Mouse (Mus musculus) midbrain, embryonic 14.5 days (tissue): Measurements from ENCODE around the gene Ptprm. TPM values are rescaled to one million over a fixed set of nuclear protein-coding genes. Genes with fewer than 3 reads are reported as not detected.

Experiments used
- ATAC-seq: fragments of 200-750 bp; cut with Nextera tagmentation; 2 replicates; pipeline ENCODE4 v1.8.0; 2017; ENCODE audit warnings: moderate number of reproducible peaks, moderate library complexity; ENCODE audit not compliant: low FRiP score, low TSS enrichment
- DNase-seq: peaks from one replicate; pipeline ENCODE4 v3.0.0-alpha.2; 2015
- H3K27ac ChIP-seq: fragments of 300-500 bp; sonication (generic); replicated peaks from 2 replicates; pipeline ENCODE4 v1.5.1; 2014; ENCODE audit warnings: mild to moderate bottlenecking, low read depth, low read length, moderate library complexity
- H3K27me3 ChIP-seq: fragments of 300-500 bp; sonication (generic); 2 replicates; pipeline ENCODE4 v1.6.1; 2014; ENCODE audit warnings: low read length, control low read depth, mixed read lengths; ENCODE audit not compliant: control insufficient read depth, insufficient read depth
- H3K36me3 ChIP-seq: fragments of 300-500 bp; sonication (generic); 2 replicates; pipeline ENCODE4 v1.6.1; 2014; ENCODE audit warnings: low read length, control low read depth; ENCODE audit not compliant: control insufficient read depth, insufficient read depth
- H3K4me1 ChIP-seq: fragments of 300-500 bp; sonication (generic); 2 replicates; pipeline ENCODE4 v1.6.1; 2014; ENCODE audit warnings: mild to moderate bottlenecking, antibody characterized with exemption, low read length, control low read depth; ENCODE audit not compliant: control insufficient read depth, insufficient read depth
- H3K4me2 ChIP-seq: fragments of 300-500 bp; sonication (generic); 2 replicates; pipeline ENCODE4 v1.6.1; 2014; ENCODE audit warnings: mild to moderate bottlenecking, low read length, moderate library complexity
- H3K4me3 ChIP-seq: fragments of 300-500 bp; sonication (generic); replicated peaks from 2 replicates; pipeline ENCODE4 v1.5.1; 2014; ENCODE audit warnings: low read depth, low read length
- H3K9ac ChIP-seq: fragments of 300-500 bp; sonication (generic); replicated peaks from 2 replicates; pipeline ENCODE4 v1.6.1; 2014; ENCODE audit warnings: mild to moderate bottlenecking, low read length, moderate library complexity
- H3K9me3 ChIP-seq: fragments of 300-500 bp; sonication (generic); 2 replicates; pipeline ENCODE4 v1.6.1; 2016; ENCODE audit warnings: low read length, control low read depth, mixed read lengths; ENCODE audit not compliant: control insufficient read depth
- WGBS: fragments of 180-500 bp; shearing (Covaris S2); extraction: QIAGEN DNeasy Blood & Tissue Kit; methylation state at CpG from one replicate; pipeline ENCODE4 v1.1.7; 2014; 5-methylcytosine and 5-hydroxymethylcytosine counted together
- polyA plus RNA-seq: library from polyadenylated mRNA; unstranded; fragments of >200 nt; fragmentation: Nextera tagmentation; extraction: Ambion mirVana; gene quantifications from 2 replicates; pipeline ENCODE4 v1.2.1, GENCODE M21; 2014

Gene Ptprm
- polyA plus RNA-seq, 1 experiment from 2014 or later, result 22.8 TPM

GRCm38 (mm10) chr17:66785586-66785985 is 568.7 kb downstream of the Ptprm start:
- H3K9me3 ChIP-seq, result no peaks in the 10 kb centered on the region
- H3K4me2 ChIP-seq, result no peak overlapping the region
- H3K27ac ChIP-seq, result 0 out of 2 replicates have a peak overlapping the region, but pooled peaks have one; percentile 26
- no peaks in the 10 kb centered on the region for H3K36me3 ChIP-seq
- H3K27me3 ChIP-seq, result no peaks in the 10 kb centered on the region
- H3K9ac ChIP-seq, result no peak overlapping the region
- H3K4me3 ChIP-seq, result no peak overlapping the region
- no peak for ATAC-seq
- 87% methylated on average over 11 of the region's 11 CpGs for WGBS
- no peak for DNase-seq
- peaks cover 7% of the 10 kb centered on the region for H3K4me1 ChIP-seq

- Histone ChIP-seq H3K27me3 (no peaks in the 10 kb centered on the region), H3K9me3 (no peaks in the 10 kb centered on the region), H3K27ac (no peak overlapping the region), H3K4me1 (peaks cover 7% of the 10 kb centered on the region), H3K9ac (no peak overlapping the region), H3K4me3 (no peak overlapping the region), H3K4me2 (no peak overlapping the region), H3K36me3 (no peaks in the 10 kb centered on the region)
- no peak for DNase-seq
- no peak for ATAC-seq
- 79% methylated on average over 4 of the region's 4 CpGs for WGBS
Observed at GRCm38 (mm10) chr17:66783601-66784000, 570.7 kb downstream of the Ptprm start.

GRCm38 (mm10) chr17:66783075-66783492 is 571.2 kb downstream of the Ptprm start:
- H3K27me3 ChIP-seq, result no peaks in the 10 kb centered on the region
- H3K36me3 ChIP-seq, result no peaks in the 10 kb centered on the region
- peak; percentile 53 for DNase-seq
- no peaks in the 10 kb centered on the region for H3K9me3 ChIP-seq
- ATAC-seq, result no peak
- no peak overlapping the region for H3K9ac ChIP-seq
- no peak overlapping the region for H3K4me2 ChIP-seq
- no peak overlapping the region for H3K27ac ChIP-seq
- 34% methylated on average over 10 of the region's 10 CpGs for WGBS
- H3K4me1 ChIP-seq, result peaks cover 7% of the 10 kb centered on the region
- H3K4me3 ChIP-seq, result no peak overlapping the region

- ATAC-seq (no peak), DNase-seq (no peak)
- Histone ChIP-seq H3K27me3 (no peaks in the 10 kb centered on the region), H3K9me3 (0 out of 2 replicates have a peak, but pooled peaks cover 2% of the 10 kb centered on the region), H3K9ac (no peak overlapping the region), H3K27ac (no peak overlapping the region), H3K4me3 (no peak overlapping the region), H3K36me3 (no peaks in the 10 kb centered on the region), H3K4me1 (peaks cover 7% of the 10 kb centered on the region), H3K4me2 (no peak overlapping the region)
- 82% methylated on average over 3 of the region's 3 CpGs for WGBS
Observed at GRCm38 (mm10) chr17:66781910-66782309, 572.3 kb downstream of the Ptprm start.

GRCm38 (mm10) chr17:66779026-66779425 is 575.2 kb downstream of the Ptprm start:
- no peak overlapping the region for H3K27ac ChIP-seq
- 0 out of 2 replicates have a peak, but pooled peaks cover 2% of the 10 kb centered on the region for H3K9me3 ChIP-seq
- 90% methylated on average over 1 of the region's 1 CpGs for WGBS
- ATAC-seq (no peak), DNase-seq (no peak)
- H3K36me3 ChIP-seq, result no peaks in the 10 kb centered on the region
- no peak overlapping the region for H3K4me2 ChIP-seq
- no peaks in the 10 kb centered on the region; the same call in 1 of the 2 replicates for H3K4me1 ChIP-seq
- H3K4me3 ChIP-seq, result no peak overlapping the region
- H3K27me3 ChIP-seq, result no peaks in the 10 kb centered on the region
- H3K9ac ChIP-seq, result no peak overlapping the region

- Histone ChIP-seq H3K4me2 (no peak overlapping the region), H3K9me3 (no peaks in the 10 kb centered on the region), H3K27me3 (no peaks in the 10 kb centered on the region), H3K4me1 (0 out of 2 replicates have a peak, but pooled peaks cover 11% of the 10 kb centered on the region), H3K4me3 (no peak overlapping the region), H3K9ac (no peak overlapping the region), H3K27ac (0 out of 2 replicates have a peak overlapping the region, but pooled peaks have one; percentile 16), H3K36me3 (no peaks in the 10 kb centered on the region)
- DNase-seq (no peak), ATAC-seq (no peak)
- WGBS, result 86% methylated on average over 14 of the region's 14 CpGs
Observed at GRCm38 (mm10) chr17:66769365-66770363, 584.6 kb downstream of the Ptprm start.

GRCm38 (mm10) chr17:66768689-66769275 is 585.5 kb downstream of the Ptprm start:
- Histone ChIP-seq H3K4me1 (0 out of 2 replicates have a peak, but pooled peaks cover 11% of the 10 kb centered on the region), H3K27ac (0 out of 2 replicates have a peak overlapping the region, but pooled peaks have one; percentile 16), H3K4me2 (no peak overlapping the region), H3K36me3 (no peaks in the 10 kb centered on the region), H3K9ac (no peak overlapping the region), H3K27me3 (no peaks in the 10 kb centered on the region), H3K4me3 (no peak overlapping the region), H3K9me3 (no peaks in the 10 kb centered on the region)
- WGBS, result 28% methylated on average over 11 of the region's 11 CpGs
- DNase-seq (peak; percentile 48), ATAC-seq (no peak)

- 89% methylated on average over 6 of the region's 6 CpGs for WGBS
Observed at GRCm38 (mm10) chr17:66766166-66766565, 588.1 kb downstream of the Ptprm start.

More at GRCm38 (mm10) chr17:66766166-66766565, 588.1 kb downstream of the Ptprm start:
- no peak overlapping the region for H3K4me2 ChIP-seq
- no peak overlapping the region for H3K27ac ChIP-seq
- H3K36me3 ChIP-seq, result no peaks in the 10 kb centered on the region
- no peak for ATAC-seq
- no peak overlapping the region for H3K4me3 ChIP-seq
- no peaks in the 10 kb centered on the region for H3K27me3 ChIP-seq
- H3K9me3 ChIP-seq, result no peaks in the 10 kb centered on the region
- H3K9ac ChIP-seq, result no peak overlapping the region
- DNase-seq, result no peak
- peaks cover 20% of the 10 kb centered on the region; the same call in 1 of the 2 replicates for H3K4me1 ChIP-seq
